Mouse (Mus musculus) liver, adult 2 months (tissue): ENCODE data around the gene Rdh13.

Source experiments
- CTCF ChIP-seq: fragments of 200-500 bp; IDR thresholded peaks from 2 replicates; pipeline ENCODE4 v1.5.1; 2011; ENCODE audit warnings: low read depth, low read length, control low read depth
- POLR2A ChIP-seq: fragments of 200-500 bp; IDR thresholded peaks from 2 replicates; pipeline ENCODE4 v1.6.1; 2011; ENCODE audit warnings: low read length, control low read depth; ENCODE audit not compliant: insufficient read depth; ENCODE audit errors: extremely low read depth

GRCm38 (mm10) chr7:4452644-4453043, 7.2 kb upstream of the Rdh13 start:
- no peak for TF ChIP-seq CTCF
- TF ChIP-seq POLR2A = no peak
